Mouse (Mus musculus) heart, postnatal 14 days (tissue): ENCODE measurements around the gene Gimap9. TPM values are rescaled to one million over a fixed set of nuclear protein-coding genes. Genes with fewer than 3 reads are reported as not detected.
A peak's percentile ranks its signal among the peaks of the same experiment; 100 is the strongest.

Experiments used
- DNase-seq, 2 experiments: peaks; one replicate each; pipeline ENCODE4 v3.0.0; 2021 to 2022
- intact Hi-C: fragments of 180-260 bp; cut with DNase I; formaldehyde crosslinking; loops from one replicate; pipeline ENCODE4 v1.15.1; 2025
- long read RNA-seq, 2 experiments: library from polyadenylated mRNA; stranded (forward); transcript quantifications; one replicate each; pipeline ENCODE4 v2.0.0; 2021
- total RNA-seq, 2 experiments: library from RNA; stranded (reverse); gene quantifications; 2 replicates each; pipeline ENCODE4 v1.2.3; 2021

The Gimap9 gene
- total RNA-seq: 1 to 10 TPM; 4.2 to 6.4 TPM
- long read RNA-seq, experiment 1, transcript Gimap9-201 (2 exons, 1,384 nt): major isoform, 5 of 5 reads
- long read RNA-seq, experiment 1, partial matches to known transcripts: 0 of 5 reads
- long read RNA-seq, experiment 1, other reads (novel, unspliced or antisense): 0 of 5 reads
- long read RNA-seq, experiment 2, partial matches to known transcripts: 0 of 5 reads
- long read RNA-seq, experiment 2, other reads (novel, unspliced or antisense): 1 of 5 reads

- DNase-seq: peak in 1 of 2 experiments; percentile 39
- intact Hi-C loops: loop anchor here (2.0 kb wide), 1 partner anchor 29 kb away; the partner anchor contains the start of gene Gimap8
Measured at GRCm38 (mm10) chr6:48675931-48676859, at the start of gene Gimap9. TSS of gene Gimap9 (plus strand) at chr6:48676129.

- intact Hi-C loops: no loop called here
- DNase-seq: no peak
Measured at GRCm38 (mm10) chr6:48626464-48626863, 49.5 kb upstream of the Gimap9 start, which contains the start of gene AI854703. TSS of gene AI854703 (plus strand) at chr6:48626764.

GRCm38 (mm10) chr6:48626984-48627383 lies 48.9 kb upstream of the Gimap9 start:
- DNase-seq: peak; percentile 50 to 57
- intact Hi-C loops: no loop called here

- intact Hi-C loops: no loop called here
- DNase-seq: no peak
Measured at GRCm38 (mm10) chr6:48627511-48627924, 48.4 kb upstream of the Gimap9 start.

GRCm38 (mm10) chr6:48628377-48628776 lies 47.6 kb upstream of the Gimap9 start:
- DNase-seq: no peak
- intact Hi-C loops: no loop called here

- DNase-seq: peak; percentile 25 to 26
- intact Hi-C loops: no loop called here
Measured at GRCm38 (mm10) chr6:48628808-48629660, 46.9 kb upstream of the Gimap9 start.

- DNase-seq: no peak
- intact Hi-C loops: no loop called here
Measured at GRCm38 (mm10) chr6:48629661-48630034, 46.3 kb upstream of the Gimap9 start.

GRCm38 (mm10) chr6:48630831-48631230 lies 45.1 kb upstream of the Gimap9 start:
- intact Hi-C loops: no loop called here
- no peak for DNase-seq

GRCm38 (mm10) chr6:48635105-48635504 lies 40.8 kb upstream of the Gimap9 start:
- intact Hi-C loops: no loop called here
- no peak for DNase-seq

- intact Hi-C loops: no loop called here
- peak; percentile 44 to 71 for DNase-seq
Measured at GRCm38 (mm10) chr6:48636515-48636914, 39.4 kb upstream of the Gimap9 start.

GRCm38 (mm10) chr6:48637811-48638500 lies 38.0 kb upstream of the Gimap9 start:
- no peak for DNase-seq
- intact Hi-C loops: no loop called here

GRCm38 (mm10) chr6:48638553-48638952 lies 37.4 kb upstream of the Gimap9 start:
- intact Hi-C loops: no loop called here
- DNase-seq: no peak

GRCm38 (mm10) chr6:48641391-48641790 lies 34.5 kb upstream of the Gimap9 start:
- DNase-seq: no peak
- intact Hi-C loops: loop anchor here (10.0 kb wide), 1 partner anchor 313 kb away; no protein-coding TSS in a partner anchor

GRCm38 (mm10) chr6:48642764-48643292 lies 33.1 kb upstream of the Gimap9 start:
- intact Hi-C loops: loop anchor here (2.0 to 10.0 kb wide), 2 partner anchors 96 to 312 kb away; no protein-coding TSS in a partner anchor

GRCm38 (mm10) chr6:48645660-48646308 lies 30.1 kb upstream of the Gimap9 start:
- intact Hi-C loops: loop anchor here (1.0 to 10.0 kb wide), 8 partner anchors 29 to 467 kb away; partner anchors contain the start of genes Gimap4 and Gimap5
- DNase-seq: peak; percentile 78 to 82

More at GRCm38 (mm10) chr6:48642764-48643292, 33.1 kb upstream of the Gimap9 start:
- DNase-seq: peak in 1 of 2 experiments; percentile 61

- intact Hi-C loops: loop anchor here (2.0 to 10.0 kb wide), 5 partner anchors 29 to 309 kb away; partner anchors contain the start of genes Gimap4 and Gimap5
- DNase-seq: no peak
Measured at GRCm38 (mm10) chr6:48646309-48646690, 29.6 kb upstream of the Gimap9 start.

GRCm38 (mm10) chr6:48646995-48647394 lies 28.9 kb upstream of the Gimap9 start, which contains the start of gene Gimap8:
TSS of gene Gimap8 (plus strand) at chr6:48647234.
- intact Hi-C loops: loop anchor here (2.0 to 10.0 kb wide), 5 partner anchors 28 to 308 kb away; partner anchors contain the start of genes Gimap4 and Gimap5
- peak; percentile 61 to 67 for DNase-seq

GRCm38 (mm10) chr6:48647611-48648010 lies 28.3 kb upstream of the Gimap9 start:
- intact Hi-C loops: loop anchor here (2.0 to 10.0 kb wide), 5 partner anchors 27 to 307 kb away; partner anchors contain the start of genes Gimap4 and Gimap5
- no peak for DNase-seq
